Mouse (Mus musculus) hindbrain, embryonic 11.5 days (tissue): ENCODE measurements around the gene Trio. TPM values are rescaled to one million over a fixed set of nuclear protein-coding genes. Genes with fewer than 3 reads are reported as not detected.

Experiments
- ATAC-seq: fragments of 200-750 bp; cut with Nextera tagmentation; 2 replicates; pipeline ENCODE4 v1.8.0; 2017; ENCODE audit warnings: mild to moderate bottlenecking, moderate TSS enrichment, moderate library complexity; ENCODE audit not compliant: low FRiP score
- DNase-seq: peaks from one replicate; pipeline ENCODE4 v3.0.0-alpha.2; 2015; ENCODE audit warnings: low spot score
- H3K27ac ChIP-seq: fragments of 300-500 bp; sonication (generic); 2 replicates; pipeline ENCODE4 v1.5.1; 2014; ENCODE audit warnings: mild to moderate bottlenecking, low read depth, low read length
- H3K27me3 ChIP-seq: fragments of 300-500 bp; sonication (generic); 2 replicates; pipeline ENCODE4 v1.6.1; 2014; ENCODE audit warnings: mild to moderate bottlenecking, low read length, moderate library complexity, mixed read lengths; ENCODE audit not compliant: control insufficient read depth, insufficient read depth
- H3K36me3 ChIP-seq: fragments of 300-500 bp; sonication (generic); 2 replicates; pipeline ENCODE4 v1.6.1; 2014; ENCODE audit warnings: mild to moderate bottlenecking, low read length, moderate library complexity, mixed read lengths; ENCODE audit not compliant: control insufficient read depth, insufficient read depth
- H3K4me1 ChIP-seq: fragments of 300-500 bp; sonication (generic); replicated peaks from 2 replicates; pipeline ENCODE4 v1.6.1; 2014; ENCODE audit warnings: low read length, mixed read lengths; ENCODE audit not compliant: control insufficient read depth, insufficient read depth
- H3K4me2 ChIP-seq: fragments of 300-500 bp; sonication (generic); replicated peaks from 2 replicates; pipeline ENCODE4 v1.6.1; 2014; ENCODE audit warnings: mild to moderate bottlenecking, low read depth, low read length
- H3K4me3 ChIP-seq: fragments of 300-500 bp; sonication (generic); 2 replicates; pipeline ENCODE4 v1.5.1; 2014; ENCODE audit warnings: low read depth, low read length
- H3K9ac ChIP-seq: fragments of 300-500 bp; sonication (generic); 2 replicates; pipeline ENCODE4 v1.6.1; 2014; ENCODE audit warnings: low read depth, low read length
- H3K9me3 ChIP-seq: fragments of 300-500 bp; sonication (generic); 2 replicates; pipeline ENCODE4 v1.6.1; 2016; ENCODE audit warnings: low read length; ENCODE audit not compliant: control insufficient read depth
- whole genome bisulfite sequencing: fragments of 180-500 bp; shearing (Covaris S2); extraction: QIAGEN DNeasy Blood & Tissue Kit; methylation state at CpG from one replicate; pipeline ENCODE4 v1.1.7; 2014; 5-methylcytosine and 5-hydroxymethylcytosine counted together
- polyA plus RNA-seq: library from polyadenylated mRNA; unstranded; fragments of >200 nt; fragmentation: Nextera tagmentation; extraction: Ambion mirVana; gene quantifications from 2 replicates; pipeline ENCODE4 v1.2.1, GENCODE M21; 2014

The Trio gene
- polyA plus RNA-seq, 1 experiment from 2014 or later: 49.8 TPM

- no peaks in the 10 kb centered on the region for H3K27me3 ChIP-seq
Measured at GRCm38 (mm10) chr15:27688041-27688651, 337.5 kb downstream of the Trio start.

GRCm38 (mm10) chr15:27684813-27685212, 340.8 kb downstream of the Trio start:
- no peaks in the 10 kb centered on the region for H3K27me3 ChIP-seq
- 92% methylated on average over 7 of the region's 7 CpGs for WGBS
- H3K4me3 ChIP-seq: no peak overlapping the region
- no peak overlapping the region for H3K9ac ChIP-seq
- no peaks in the 10 kb centered on the region for H3K4me1 ChIP-seq
- no peaks in the 10 kb centered on the region for H3K9me3 ChIP-seq
- no peaks in the 10 kb centered on the region for H3K36me3 ChIP-seq
- H3K4me2 ChIP-seq: no peak overlapping the region
- no peak overlapping the region for H3K27ac ChIP-seq
- ATAC-seq (no peak), DNase-seq (no peak)

More at GRCm38 (mm10) chr15:27688041-27688651, 337.5 kb downstream of the Trio start:
- WGBS: 73% methylated on average over 9 of the region's 9 CpGs
- DNase-seq (no peak), ATAC-seq (no peak)
- Histone ChIP-seq H3K27ac (no peak overlapping the region), H3K4me3 (no peak overlapping the region), H3K9ac (no peak overlapping the region), H3K4me2 (no peak overlapping the region), H3K4me1 (no peaks in the 10 kb centered on the region), H3K9me3 (no peaks in the 10 kb centered on the region), H3K36me3 (no peaks in the 10 kb centered on the region)

GRCm38 (mm10) chr15:27683206-27683605, 342.4 kb downstream of the Trio start:
- H3K9ac ChIP-seq: no peak overlapping the region
- WGBS: 100% methylated on average over 1 of the region's 1 CpGs
- H3K4me2 ChIP-seq: no peak overlapping the region
- no peak overlapping the region for H3K4me3 ChIP-seq
- H3K27ac ChIP-seq: no peak overlapping the region
- H3K27me3 ChIP-seq: no peaks in the 10 kb centered on the region
- DNase-seq (no peak), ATAC-seq (no peak)
- no peaks in the 10 kb centered on the region for H3K9me3 ChIP-seq
- no peaks in the 10 kb centered on the region for H3K4me1 ChIP-seq
- no peaks in the 10 kb centered on the region for H3K36me3 ChIP-seq

- Histone ChIP-seq H3K36me3 (no peaks in the 10 kb centered on the region), H3K4me1 (no peaks in the 10 kb centered on the region), H3K27me3 (no peaks in the 10 kb centered on the region), H3K9ac (no peak overlapping the region), H3K4me3 (no peak overlapping the region), H3K4me2 (no peak overlapping the region), H3K9me3 (no peaks in the 10 kb centered on the region), H3K27ac (no peak overlapping the region)
- DNase-seq (peak; percentile 24), ATAC-seq (no peak)
- 29% methylated on average over 9 of the region's 9 CpGs for WGBS
Measured at GRCm38 (mm10) chr15:27682619-27683018, 343.0 kb downstream of the Trio start.

GRCm38 (mm10) chr15:27681419-27682187, 344.0 kb downstream of the Trio start, which contains the start of gene Otulinl:
Otulinl (minus strand) TSS chr15:27681579.
- ATAC-seq (peak; percentile 100), DNase-seq (peak; percentile 96)
- Histone ChIP-seq H3K36me3 (no peaks in the 10 kb centered on the region), H3K9me3 (no peaks in the 10 kb centered on the region), H3K9ac (peak within 1 kb of the TSS; percentile 61), H3K4me1 (no peaks in the 10 kb centered on the region), H3K4me3 (peak within 1 kb of the TSS; percentile 64), H3K27me3 (no peaks in the 10 kb centered on the region), H3K4me2 (peak within 1 kb of the TSS; percentile 87), H3K27ac (no peak within 1 kb of the TSS)
- WGBS: 2% methylated on average over 59 of the region's 59 CpGs

- H3K9ac ChIP-seq: peak overlapping the region; percentile 61
- ATAC-seq (no peak), DNase-seq (no peak)
- H3K27ac ChIP-seq: no peak overlapping the region
- H3K4me1 ChIP-seq: no peaks in the 10 kb centered on the region
- no peaks in the 10 kb centered on the region for H3K27me3 ChIP-seq
- peak overlapping the region; percentile 87 for H3K4me2 ChIP-seq
- 3% methylated on average over 25 of the region's 28 CpGs for WGBS
- no peaks in the 10 kb centered on the region for H3K36me3 ChIP-seq
- H3K4me3 ChIP-seq: peak overlapping the region; percentile 64
- no peaks in the 10 kb centered on the region for H3K9me3 ChIP-seq
Measured at GRCm38 (mm10) chr15:27680997-27681396, 344.7 kb downstream of the Trio start.

Other genes starting within 250 kb of the Trio start
- gene Dnah5, start 177.9 kb upstream of the Trio start, polyA plus RNA-seq: 0.18 and 0.49 TPM in 2 replicates